Mouse (Mus musculus) adrenal gland, adult (tissue): Measurements from ENCODE around the gene Vwce.

ENCODE experiments used
- DNase-seq, 2 experiments: peaks; one replicate each; pipeline ENCODE4 v3.0.0; 2022 to 2023; ENCODE audit warnings: low spot score in 1 of 2; ENCODE audit not compliant: inconsistent age in 2 of 2

The Vwce gene

DNA sequence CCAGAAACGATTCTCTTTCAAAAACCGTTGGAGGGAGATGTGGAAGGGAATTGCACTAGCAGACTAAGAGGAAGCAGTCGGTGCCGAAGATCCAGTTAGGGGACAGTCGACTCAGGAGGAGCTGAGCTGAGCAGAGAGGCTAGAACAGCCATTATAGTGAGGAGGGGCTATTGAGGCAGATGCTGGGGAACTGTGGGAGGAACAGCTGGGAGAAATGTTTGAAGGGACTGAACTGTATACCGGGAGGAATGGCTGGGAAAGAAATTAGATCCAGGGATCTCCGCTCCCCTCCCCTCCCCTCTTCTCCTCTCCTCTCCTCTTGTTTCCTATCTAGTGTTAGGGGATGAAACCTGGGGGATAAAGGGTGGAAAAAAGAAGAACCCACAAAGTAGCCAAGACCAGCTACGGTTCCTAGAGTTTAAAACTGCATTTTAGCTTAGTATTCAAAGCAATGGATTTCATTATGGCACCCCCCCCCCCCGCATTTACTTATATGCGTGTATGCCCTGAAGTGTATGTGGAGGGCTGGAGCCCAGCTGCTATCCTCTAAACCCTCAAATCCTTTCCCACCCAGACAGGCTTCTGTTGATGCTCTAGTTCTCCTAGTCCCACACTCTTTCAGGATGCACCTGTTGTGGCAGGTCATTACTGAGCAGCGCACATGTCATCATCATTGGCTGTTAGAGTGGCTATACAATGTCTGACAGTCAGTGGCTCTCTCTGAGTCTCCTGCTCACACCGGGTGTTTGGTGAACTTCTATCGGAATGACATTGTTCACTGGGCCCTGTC is 6.8 kb downstream of the Vwce start:
- no peak for DNase-seq

DNA sequence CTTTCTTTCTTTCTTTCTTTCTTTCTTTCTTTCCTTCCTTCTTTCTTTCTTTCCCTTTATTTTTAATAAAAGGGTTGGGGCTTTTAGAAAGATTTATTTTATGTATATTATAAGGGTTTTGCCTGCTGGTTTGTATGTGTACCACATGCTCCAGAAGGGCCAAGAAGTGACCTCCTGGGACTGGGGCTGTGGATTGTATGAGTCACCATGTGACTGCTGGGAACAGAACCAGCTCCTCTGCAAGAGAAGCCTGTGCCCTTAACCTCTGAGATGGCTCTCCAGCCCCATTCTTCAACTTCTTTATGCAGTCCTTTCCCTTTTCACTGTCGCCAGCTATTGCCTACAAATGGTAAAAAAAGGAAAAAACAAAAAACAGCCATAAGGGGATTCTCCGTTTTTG is 11.6 kb downstream of the Vwce start:
- DNase-seq: peak; percentile 54 to 74

DNA sequence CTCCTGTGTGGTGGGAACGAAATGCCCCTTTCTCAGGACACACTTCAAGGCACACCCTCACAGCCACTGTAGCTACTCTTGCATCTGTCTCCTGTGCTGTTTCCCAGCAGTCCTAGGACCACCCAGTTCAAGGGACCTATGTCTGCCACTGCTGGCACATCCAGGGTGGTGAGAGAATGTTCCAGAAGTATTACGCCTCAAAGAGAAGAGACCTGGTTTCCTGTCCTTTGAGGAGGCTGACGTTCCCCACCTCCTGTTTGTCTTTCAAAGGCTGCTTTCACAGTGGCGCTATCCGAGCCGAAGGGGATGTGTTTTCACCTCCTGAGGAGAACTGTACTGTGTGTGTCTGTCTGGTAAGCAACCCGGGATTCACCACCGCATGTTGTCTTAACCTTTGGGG is 14.1 kb downstream of the Vwce start:
- no peak for DNase-seq

DNA sequence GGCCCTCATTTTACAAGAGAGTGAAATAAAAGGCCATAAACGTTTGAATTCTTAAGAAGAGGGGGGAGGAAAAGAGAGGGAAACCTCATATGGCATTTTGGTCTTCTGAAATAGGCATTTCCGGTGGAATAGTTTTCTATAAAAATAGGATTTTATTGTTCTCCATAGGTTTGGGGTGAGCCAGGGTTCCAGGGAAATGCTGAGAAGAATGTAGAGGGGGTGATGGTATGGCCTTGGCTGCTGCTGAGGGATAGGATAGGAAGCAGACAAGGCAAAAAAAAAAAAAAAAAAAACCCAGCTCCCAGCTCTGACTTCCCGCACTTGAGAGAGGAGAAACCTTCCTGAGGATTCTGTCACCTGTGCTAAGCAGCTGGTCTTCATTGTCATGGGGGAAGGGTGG is 22.0 kb downstream of the Vwce start:
- no peak for DNase-seq

DNA sequence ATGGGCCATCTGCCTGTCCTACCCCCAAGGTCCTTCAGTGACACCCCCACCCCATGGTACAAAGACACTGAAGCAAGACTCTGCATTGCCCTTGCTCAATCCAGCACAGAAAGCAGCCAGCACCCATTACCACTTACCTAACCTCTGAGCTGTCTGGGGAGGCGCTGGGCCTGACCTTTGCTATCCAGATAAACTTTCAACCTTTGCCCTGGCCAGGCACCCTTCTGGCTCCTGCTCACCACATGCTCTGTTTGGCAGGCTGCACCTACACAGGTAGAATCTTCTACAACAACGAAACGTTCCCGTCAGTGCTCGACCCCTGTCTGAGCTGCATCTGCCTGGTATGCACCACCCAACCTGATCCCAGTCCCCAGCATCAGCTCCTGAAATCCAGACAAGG is 23.7 kb downstream of the Vwce start:
- no peak for DNase-seq

DNA sequence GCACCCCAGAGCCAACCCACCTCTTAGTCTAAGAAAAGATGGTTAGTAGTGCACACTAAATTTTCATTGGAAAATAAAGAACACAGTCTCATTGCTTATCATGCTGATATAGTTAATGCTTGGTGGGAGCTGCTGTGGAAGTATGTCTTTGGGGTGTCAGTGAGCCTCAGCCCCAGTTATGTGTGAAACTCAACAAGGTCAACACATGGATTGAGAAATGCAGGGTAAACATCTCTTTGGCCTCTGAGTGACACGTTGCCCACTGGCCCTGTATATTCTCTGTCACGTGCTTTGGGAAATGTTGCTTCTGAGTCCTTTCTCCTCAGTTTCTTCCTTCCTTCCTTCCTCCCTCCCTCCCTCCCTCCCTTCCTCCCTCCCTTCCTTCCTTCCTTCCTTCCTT is 24.4 kb downstream of the Vwce start:
- DNase-seq: no peak

DNA sequence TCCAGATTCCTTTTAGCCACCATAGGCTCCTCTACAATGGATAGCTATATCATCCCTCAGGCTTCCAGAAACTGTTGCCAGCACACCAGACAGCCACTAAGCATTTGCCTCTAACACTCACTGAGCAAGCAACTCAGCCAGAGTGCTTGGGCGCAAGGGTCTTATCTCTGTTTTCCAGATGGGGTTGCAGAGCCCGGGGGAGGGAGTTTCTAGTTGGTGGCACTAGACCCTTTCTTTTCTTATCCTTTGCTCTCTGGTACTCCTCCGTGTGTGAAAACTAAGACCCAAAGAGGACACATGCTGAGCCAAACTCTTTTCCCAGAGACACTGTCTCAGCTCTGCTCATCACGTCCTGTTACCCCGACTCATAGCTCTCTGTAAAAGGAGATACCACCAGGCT is 27.4 kb downstream of the Vwce start:
- no peak for DNase-seq

DNA sequence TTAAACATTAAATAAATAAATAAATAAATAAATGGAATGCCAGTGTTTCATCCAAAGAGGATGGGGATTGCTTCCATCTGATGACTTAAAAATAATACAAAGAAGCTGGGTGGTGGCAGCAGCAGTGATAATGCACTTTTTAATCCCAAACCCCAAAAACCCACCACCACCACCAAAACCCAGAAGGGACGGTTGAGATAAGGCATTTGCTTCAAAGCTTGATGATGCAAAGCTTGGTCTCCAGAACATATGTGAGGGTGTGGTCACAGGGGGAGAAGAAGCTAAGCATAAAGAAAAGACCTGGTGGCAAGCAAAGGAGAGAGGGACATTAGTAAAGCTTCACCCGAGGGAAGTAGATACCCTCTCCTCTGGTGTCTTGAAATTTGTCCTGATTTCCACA is 27.9 kb downstream of the Vwce start:
- no peak for DNase-seq

DNA sequence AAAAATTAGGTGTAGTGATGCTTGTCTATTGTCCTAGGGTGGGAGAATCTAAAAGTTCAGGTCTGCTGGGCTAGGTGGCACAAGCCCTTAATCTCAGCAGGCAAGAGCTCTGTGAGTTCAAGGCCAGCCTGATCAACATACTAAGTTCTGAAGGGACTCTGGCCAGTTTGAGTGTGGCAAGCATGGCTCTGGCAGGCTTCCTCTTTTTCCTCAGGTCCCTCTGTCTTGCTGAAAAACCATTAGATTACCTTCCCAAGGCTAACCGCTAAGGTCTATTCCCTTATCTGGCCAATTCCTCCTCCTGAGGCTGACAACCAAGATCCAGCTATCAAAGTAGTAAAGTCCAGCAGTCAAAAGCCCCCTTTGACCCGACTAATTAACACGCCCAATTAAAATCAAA is 28.7 kb downstream of the Vwce start:
- DNase-seq: no peak

DNA sequence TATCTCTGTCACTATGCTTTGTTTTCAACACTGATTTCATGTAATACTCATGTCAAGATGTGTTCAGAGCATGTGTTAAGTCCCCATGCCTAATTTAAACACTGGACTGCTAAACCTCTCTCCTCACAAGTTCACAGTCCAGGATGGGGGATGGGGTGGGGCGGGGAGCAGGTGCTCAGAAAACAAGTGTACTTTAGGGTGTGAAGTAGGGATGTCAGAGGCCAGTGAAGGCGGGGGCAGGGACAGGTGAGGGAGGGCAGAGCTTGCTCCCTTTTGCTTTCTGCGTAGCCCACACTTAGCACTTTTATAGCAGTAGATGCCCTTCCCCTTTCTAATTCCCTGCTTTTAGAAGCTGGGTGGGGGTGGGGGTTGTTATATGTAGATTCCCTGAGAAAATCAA is 31.1 kb downstream of the Vwce start:
- no peak for DNase-seq

DNA sequence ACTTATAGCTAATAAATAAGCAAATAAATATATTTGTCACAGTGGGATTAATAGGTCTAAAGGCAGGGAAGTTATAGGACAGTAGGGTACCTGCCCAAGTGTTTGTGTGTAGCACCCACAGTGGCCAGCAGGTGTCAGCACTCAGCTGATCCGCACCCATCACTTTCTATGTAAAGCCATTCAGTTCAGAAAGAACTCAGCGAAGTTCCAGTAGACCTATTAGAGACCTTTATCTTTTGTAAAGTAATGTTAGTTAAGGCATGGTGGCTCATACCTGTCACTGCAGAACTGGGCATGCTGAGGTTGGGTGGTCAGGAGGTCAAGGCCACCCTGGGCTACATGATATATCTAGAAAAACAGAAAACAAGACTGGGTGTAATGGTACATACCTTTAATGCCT is 31.5 kb downstream of the Vwce start:
- DNase-seq: peak; percentile 46 to 82

DNA sequence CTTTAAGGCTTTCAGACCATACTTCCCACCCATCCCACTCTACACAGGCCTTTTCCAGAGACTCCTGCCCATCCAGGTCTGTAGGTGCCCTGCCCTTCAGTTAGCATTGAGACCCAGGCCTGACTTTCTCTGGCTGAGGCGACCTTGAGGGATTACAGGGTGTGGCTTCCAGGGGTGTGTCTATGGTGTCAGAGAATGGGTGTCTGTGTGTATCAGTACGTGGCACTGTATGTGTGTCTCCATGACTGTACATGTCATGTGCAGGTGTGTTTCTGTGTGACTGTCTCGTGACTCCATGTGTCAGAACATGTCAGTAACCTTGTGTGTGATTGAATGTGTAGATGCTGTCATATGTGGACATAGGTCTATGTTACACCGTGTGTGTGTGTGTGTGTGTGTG is 37.3 kb downstream of the Vwce start:
- no peak for DNase-seq

DNA sequence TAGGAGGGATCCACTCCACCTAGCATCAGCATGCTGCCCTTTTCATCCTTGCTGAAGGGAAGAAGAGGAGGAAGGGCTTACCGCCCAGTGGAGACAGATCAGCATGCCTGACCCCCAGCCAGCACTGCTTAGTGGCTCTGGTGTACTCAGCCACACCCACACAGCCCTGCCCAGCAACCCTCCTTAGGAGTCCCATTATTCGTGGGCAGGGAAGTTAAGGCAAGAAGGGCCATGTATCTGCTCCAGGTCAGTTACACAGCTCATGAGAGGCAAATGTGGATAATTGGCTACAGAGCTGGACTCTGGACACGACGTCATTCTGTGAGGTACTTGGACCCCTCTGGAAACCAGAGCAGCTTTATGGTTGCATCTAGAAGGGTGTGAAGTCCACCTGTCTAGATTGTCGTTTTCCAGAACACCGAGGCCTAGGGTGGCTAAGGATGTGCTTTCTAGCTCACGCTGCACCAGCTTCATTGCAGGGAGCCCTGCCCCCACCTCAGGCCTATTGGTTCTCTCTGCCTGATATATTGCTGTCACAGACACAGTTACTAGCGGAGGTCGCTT is 37.9 kb downstream of the Vwce start:
- DNase-seq: no peak

DNA sequence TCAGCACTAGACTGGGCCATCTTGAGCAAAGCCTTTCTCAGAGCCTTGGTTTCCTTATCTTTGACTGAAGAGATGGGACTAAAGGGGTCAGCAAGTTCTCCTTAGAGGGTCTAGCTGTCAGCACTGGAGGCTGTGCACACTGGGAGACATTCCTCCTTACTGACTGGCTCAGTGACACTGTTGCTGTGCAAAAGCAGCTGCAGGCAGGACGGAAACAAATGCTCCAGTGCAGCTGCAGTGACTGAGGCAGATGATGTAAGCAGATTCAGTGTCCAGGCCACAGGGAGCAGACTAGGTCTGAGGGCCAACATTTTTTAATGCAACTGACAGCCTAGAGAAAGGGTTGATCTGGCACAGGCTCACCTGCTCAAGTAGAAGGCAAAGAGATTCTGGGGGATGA is 39.3 kb downstream of the Vwce start:
- DNase-seq: no peak

DNA sequence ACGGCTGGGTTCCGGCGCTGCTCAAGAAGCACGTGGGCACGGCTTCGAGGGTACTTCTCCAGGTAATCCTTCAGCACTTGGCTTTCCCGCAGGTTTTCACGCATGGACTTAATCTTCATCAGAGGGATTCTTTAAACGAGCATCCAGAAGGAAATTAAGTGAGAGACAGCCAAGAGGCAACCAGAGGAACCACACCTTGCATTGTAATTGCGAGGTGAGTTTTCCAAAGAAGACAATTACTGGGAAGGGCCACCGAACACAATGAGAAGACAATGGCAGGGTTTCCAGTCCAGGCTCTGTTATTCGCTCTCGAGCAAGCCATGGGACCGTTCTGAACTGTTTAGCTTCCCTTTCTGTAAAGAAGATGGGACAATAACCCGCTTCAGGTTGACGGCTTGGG is 42.6 kb downstream of the Vwce start:
- no peak for DNase-seq

DNA sequence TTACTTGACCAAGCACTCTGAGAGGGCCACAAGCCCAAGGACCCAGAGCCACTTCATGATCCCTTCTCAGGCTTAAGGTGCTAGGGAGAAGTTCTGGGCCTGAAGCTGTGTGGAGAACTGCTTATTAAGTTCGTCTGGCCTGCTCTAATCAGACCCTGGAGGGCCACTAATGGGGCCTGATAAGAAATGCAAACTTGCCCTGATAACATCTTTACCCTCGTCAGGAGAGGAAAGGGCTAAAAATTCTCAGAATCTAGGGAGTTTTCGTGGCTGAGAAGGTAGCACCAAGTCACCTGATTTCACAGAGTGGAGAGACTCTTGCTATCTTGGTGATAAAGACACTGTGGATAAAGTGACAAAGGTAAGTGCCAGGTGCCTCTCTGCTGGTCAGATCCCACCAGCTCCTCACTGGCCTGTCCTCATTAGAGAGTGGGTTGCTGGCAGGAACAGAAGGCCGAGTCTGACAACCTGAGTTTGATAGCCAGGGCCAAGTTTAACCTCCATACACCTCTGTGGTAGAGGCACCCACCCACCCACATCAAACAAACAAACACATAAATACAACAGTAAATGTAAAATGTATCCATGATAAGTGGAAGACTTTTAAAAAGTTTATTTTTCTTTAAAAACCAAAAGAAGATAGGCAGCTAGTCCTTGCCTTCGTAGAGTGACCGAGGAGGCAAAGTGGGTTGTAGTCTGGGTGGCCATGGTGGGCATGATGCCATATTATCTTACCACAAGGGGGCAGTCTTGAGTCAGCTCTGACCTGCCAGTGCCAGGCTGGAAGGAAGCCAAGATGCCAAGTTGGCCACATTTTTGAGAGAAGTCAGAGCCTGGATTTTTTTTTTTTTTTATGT is 44.1 kb downstream of the Vwce start, which contains the start of gene Pga5:
Gene Pga5, minus strand, starts transcription at position 157 of the 857 bp plus-strand sequence.
- DNase-seq: peak; percentile 78 to 94

DNA sequence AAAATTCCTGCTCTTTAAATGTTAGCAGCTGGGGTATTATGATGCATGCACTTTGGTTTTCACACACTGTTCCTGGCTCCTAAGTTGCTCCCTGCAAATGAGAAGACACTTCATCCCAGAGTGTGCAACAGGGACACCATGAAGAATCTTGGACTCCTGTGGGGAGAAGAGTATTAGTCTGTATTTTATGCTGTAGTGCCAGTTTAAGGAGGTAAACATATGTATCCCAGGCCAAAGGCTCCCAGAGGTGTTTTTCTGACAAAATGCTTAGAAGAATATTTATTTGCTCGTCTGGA is 44.7 kb downstream of the Vwce start:
- DNase-seq: no peak

DNA sequence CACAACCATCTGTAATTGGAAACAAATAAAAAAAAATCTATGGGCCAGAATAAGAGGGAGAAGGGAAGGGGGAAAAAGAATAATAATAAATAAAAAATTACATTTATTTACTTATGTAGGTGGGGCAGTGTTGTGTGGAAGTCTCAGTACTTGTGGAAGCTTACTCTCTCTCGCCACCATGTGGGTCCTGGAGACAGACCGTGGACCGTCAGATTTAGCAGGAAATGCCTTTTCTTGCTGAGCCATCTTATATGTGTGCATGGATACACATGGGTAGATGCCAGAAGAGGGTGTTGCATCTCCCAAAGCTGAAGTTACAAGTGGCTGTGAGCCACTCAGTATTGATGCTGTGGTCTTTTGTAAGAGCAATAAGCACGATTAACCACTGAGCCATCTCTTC is 47.6 kb downstream of the Vwce start:
- no peak for DNase-seq

DNA sequence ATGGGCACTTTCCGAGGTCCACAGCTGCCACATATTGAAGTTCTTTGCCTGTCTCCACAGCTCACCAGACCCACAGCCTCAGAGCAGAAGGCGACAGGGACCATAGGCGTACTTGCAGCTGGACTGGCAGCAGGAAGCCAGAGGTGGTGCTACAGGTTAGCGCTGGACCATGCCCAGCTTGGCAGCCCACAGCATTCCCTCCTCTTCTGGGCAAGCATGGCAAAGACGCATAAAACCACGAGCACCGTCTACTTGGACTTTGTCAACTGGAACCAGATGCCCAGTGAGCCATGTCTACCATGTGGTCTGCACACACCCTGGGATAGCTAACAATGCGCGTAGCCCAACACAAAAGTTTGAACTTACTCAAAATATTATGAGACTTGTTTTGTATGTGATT is 51.1 kb downstream of the Vwce start:
- DNase-seq: no peak

DNA sequence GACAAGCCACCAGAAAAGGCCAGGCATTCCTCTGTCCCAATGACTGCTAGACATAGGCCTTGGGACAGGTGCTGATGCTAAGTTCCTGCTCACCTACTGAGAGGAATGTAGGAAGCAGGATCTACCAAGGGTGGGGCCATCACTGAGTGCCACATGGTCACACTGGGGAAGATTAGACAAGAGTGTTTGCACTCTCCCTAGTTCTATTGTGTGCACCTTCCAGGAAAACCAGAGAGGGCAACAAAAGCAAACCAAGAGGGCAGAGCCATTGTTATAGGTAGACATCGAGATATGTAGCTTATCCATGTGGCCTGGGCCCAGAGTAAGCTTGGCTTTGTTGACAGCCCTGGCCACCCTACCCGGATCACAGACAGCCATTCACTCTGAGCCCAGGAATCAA is 51.7 kb downstream of the Vwce start:
- no peak for DNase-seq

DNA sequence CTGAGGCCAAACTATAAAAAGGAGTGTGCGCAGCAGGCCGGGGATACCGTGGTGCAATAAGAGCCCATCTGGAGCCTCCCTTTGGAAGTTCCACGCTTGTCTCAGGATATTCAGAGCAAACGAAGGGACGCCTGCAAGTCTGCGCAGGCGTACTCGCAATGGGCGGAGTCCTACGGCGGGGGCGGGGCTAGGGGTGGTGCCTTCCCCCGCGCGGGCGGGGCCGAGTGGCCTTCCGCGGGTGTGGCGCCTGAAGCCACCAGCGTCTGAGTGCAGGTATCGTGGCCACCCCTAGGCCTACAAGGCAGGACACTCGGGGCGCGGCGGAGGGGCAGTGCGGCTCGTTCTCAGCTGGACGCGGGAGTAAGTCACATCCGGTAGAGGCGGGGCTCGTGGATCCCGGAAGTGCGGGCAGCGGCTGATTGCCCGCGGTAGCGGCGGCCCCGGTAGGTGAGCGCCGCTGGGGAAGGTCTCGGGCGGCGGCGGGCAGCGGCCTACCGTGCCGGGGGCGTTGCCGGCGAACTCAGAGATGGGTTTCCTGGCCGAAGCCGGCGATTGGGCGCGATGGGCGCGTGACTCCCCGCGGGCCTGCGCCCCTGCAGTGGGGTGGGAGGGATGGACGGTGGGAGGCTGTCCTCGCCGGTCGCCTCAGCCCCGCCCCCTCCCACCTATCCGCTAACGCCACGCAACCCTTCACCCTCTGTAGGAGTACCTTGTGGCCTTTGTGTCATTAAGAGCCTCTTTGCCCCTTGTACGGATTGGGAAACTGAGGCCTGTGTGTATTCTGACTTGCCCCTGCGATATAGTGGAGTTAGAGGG is 54.7 kb downstream of the Vwce start, which contains the start of gene Vps37c:
Gene Vps37c, plus strand, starts transcription at position 199 of the 816 bp plus-strand sequence.
- peak; percentile 94 to 100 for DNase-seq
